Mouse (Mus musculus) c-Kit-positive CD71-positive TER-119-negative erythroid progenitor cells, embryonic 14.5 days (primary cell): Measurements from ENCODE around the gene Top2a.
A peak's percentile ranks its signal among the peaks of the same experiment; 100 is the strongest.

Experiments used
- DNase-seq: peaks from one replicate; pipeline ENCODE4 v3.0.0-alpha.2; 2013; ENCODE audit warnings: low read depth

Gene Top2a

GRCm38 (mm10) chr11:98947969-98948569 lies 75.9 kb downstream of the Top2a start:
- peak; percentile 68 for DNase-seq

- DNase-seq = no peak
Observed at GRCm38 (mm10) chr11:98945605-98945977, 78.4 kb downstream of the Top2a start.

GRCm38 (mm10) chr11:98944897-98945604 lies 78.9 kb downstream of the Top2a start:
- DNase-seq = no peak

- DNase-seq = no peak
Observed at GRCm38 (mm10) chr11:98943741-98944461, 80.1 kb downstream of the Top2a start.
